Mouse (Mus musculus): ENCODE results near the gene Pcp4. TPM values are rescaled to one million over a fixed set of nuclear protein-coding genes. Genes with fewer than 3 reads are reported as not detected.

The Pcp4 gene
- 2.0 and 2.9 TPM in 2 replicates for polyA plus RNA-seq (2012; rRNA removed)

DNA sequence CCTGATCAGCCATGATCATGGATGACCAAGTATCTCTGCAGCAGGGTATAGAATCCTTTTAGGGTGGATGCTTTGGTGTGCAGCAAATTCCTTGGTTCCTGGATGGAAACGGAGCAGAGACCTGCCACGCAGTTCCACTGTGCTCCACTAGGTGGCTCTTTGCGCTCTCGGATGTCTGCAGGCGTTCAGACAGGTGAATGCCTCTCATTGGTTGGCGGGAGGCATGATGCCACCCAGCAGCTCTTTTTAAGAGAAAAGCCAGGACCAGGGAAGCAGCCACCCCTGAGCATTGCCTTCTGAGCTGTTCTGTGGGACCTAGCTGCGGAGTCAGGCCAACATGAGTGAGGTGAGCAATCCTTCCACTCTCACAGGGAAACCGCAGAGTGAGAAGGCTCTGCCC lies at the start of gene Pcp4:
Gene Pcp4, plus strand, starts transcription at position 162 of the 400 bp plus-strand sequence.

DNA sequence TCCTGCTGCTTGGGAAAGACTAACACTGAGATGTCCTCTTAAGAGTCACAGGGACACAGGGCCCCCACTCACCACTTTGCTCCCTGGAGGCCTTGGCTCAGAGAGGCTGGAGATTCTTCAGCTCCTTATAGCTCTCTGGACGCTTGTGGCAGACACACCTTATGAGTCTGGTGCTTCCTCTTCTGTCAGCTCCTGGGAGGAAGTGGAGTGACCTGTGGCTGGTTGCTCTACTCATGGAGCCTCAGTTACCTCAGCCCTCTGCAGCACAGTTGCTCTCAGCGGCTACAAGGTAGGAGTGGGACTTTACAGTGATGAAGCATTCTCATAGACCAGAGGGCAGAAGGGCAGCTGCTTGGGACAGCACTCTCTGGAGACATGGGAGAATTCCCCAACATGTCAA lies 23.9 kb upstream of the Pcp4 start, which contains the start of gene Itgb2l:
Gene Itgb2l, minus strand, starts transcription at position 152 of the 400 bp plus-strand sequence.

Other genes starting within 250 kb of the Pcp4 start
- 98.2 and 99.3 TPM in 2 replicates for gene B3galt5, start 231.8 kb upstream of the Pcp4 start, polyA plus RNA-seq (2012; rRNA removed)
- not detected in 2 replicates for gene Itgb2l, start 24.0 kb upstream of the Pcp4 start, polyA plus RNA-seq (2012; rRNA removed)

All from colon, adult 2 months (tissue).